Mouse (Mus musculus) spleen, adult 2 months (tissue): ENCODE measurements around the gene Hddc3. TPM values are rescaled to one million over a fixed set of nuclear protein-coding genes. Genes with fewer than 3 reads are reported as not detected.

ENCODE experiments used
- DNase-seq, 2 experiments: peaks; one replicate each; pipeline versions ENCODE4 v3.0.0 to v3.0.0-alpha.2; 2012 to 2021; ENCODE audit warnings: low spot score in 2 of 2, low read depth in 1 of 2
- H3K27ac ChIP-seq: fragments of 200-500 bp; 2 replicates; pipeline ENCODE4 v1.5.1; 2012; ENCODE audit warnings: low read length, inconsistent platforms; ENCODE audit not compliant: insufficient read depth
- H3K27me3 ChIP-seq: fragments of 200-500 bp; 2 replicates; pipeline ENCODE4 v1.6.1; 2012; ENCODE audit warnings: mild to moderate bottlenecking, moderate library complexity, low read length, inconsistent platforms; ENCODE audit not compliant: control insufficient read depth, insufficient read depth
- H3K36me3 ChIP-seq: fragments of 200-500 bp; 2 replicates; pipeline ENCODE4 v1.6.1; 2012; ENCODE audit warnings: mild to moderate bottlenecking, low read length, inconsistent platforms; ENCODE audit not compliant: control insufficient read depth, insufficient read depth
- H3K4me1 ChIP-seq: fragments of 200-500 bp; 2 replicates; pipeline ENCODE4 v1.6.1; 2011; ENCODE audit warnings: inconsistent platforms; ENCODE audit not compliant: control insufficient read depth, insufficient read depth, insufficient read length
- H3K4me3 ChIP-seq: fragments of 200-500 bp; 2 replicates; pipeline ENCODE4 v1.5.1; 2011; ENCODE audit warnings: mild to moderate bottlenecking, inconsistent platforms; ENCODE audit not compliant: insufficient read depth, insufficient read length; ENCODE audit errors: extremely low read depth
- CTCF ChIP-seq: fragments of 200-500 bp; IDR thresholded peaks from 2 replicates; pipeline ENCODE4 v1.5.1; 2011; ENCODE audit warnings: mild to moderate bottlenecking, inconsistent platforms; ENCODE audit not compliant: insufficient read depth, insufficient read length, insufficient replicate concordance; ENCODE audit errors: extremely low read depth
- POLR2A ChIP-seq: fragments of 200-500 bp; IDR thresholded peaks from 2 replicates; pipeline ENCODE4 v1.6.1; 2011; ENCODE audit warnings: low read depth, low read length, inconsistent platforms
- WGBS: fragments of 180-500 bp; shearing (Covaris S2); methylation state at CpG from one replicate; pipeline ENCODE4 v1.1.7; 2018; 5-methylcytosine and 5-hydroxymethylcytosine counted together
- polyA plus RNA-seq: library from polyadenylated mRNA; depleted of rRNA; stranded (reverse); fragments of >200 nt; gene quantifications from 2 replicates; pipeline ENCODE4 v1.2.3, GENCODE M21; 2012

The Hddc3 gene
- polyA plus RNA-seq, 1 experiment, result 17.8 TPM

GRCm38 (mm10) chr7:80299568-80299967 is 43.3 kb upstream of the Hddc3 start:
- Histone ChIP-seq H3K27me3 (no peaks in the 10 kb centered on the region), H3K4me1 (no peaks in the 10 kb centered on the region), H3K4me3 (no peak overlapping the region), H3K27ac (no peak overlapping the region), H3K36me3 (no peaks in the 10 kb centered on the region)
- WGBS, result 62% methylated on average over 3 of the region's 3 CpGs
- DNase-seq, result no peak
- no peak for TF ChIP-seq POLR2A

GRCm38 (mm10) chr7:80301522-80301921 is 41.4 kb upstream of the Hddc3 start:
- DNase-seq, result no peak
- Histone ChIP-seq H3K27ac (no peak overlapping the region), H3K4me1 (no peaks in the 10 kb centered on the region), H3K36me3 (peaks cover 2% of the 10 kb centered on the region), H3K27me3 (no peaks in the 10 kb centered on the region), H3K4me3 (no peak overlapping the region)
- WGBS, result 94% methylated on average over 2 of the region's 2 CpGs
- TF ChIP-seq POLR2A (no peak), CTCF (no peak)

GRCm38 (mm10) chr7:80307766-80308165 is 35.1 kb upstream of the Hddc3 start:
- 82% methylated on average over 3 of the region's 3 CpGs for WGBS

GRCm38 (mm10) chr7:80310771-80311170 is 32.1 kb upstream of the Hddc3 start:
- no peaks in the 10 kb centered on the region for H3K4me1 ChIP-seq
- WGBS, result 94% methylated on average over 7 of the region's 7 CpGs
- no peaks in the 10 kb centered on the region for H3K27me3 ChIP-seq
- TF ChIP-seq CTCF (no peak), POLR2A (no peak)
- peaks cover 5% of the 10 kb centered on the region for H3K36me3 ChIP-seq
- no peak overlapping the region for H3K4me3 ChIP-seq
- H3K27ac ChIP-seq, result no peak overlapping the region
- no peak for DNase-seq

More at GRCm38 (mm10) chr7:80307766-80308165, 35.1 kb upstream of the Hddc3 start:
- Histone ChIP-seq H3K27ac (no peak overlapping the region), H3K27me3 (no peaks in the 10 kb centered on the region), H3K4me1 (no peaks in the 10 kb centered on the region), H3K4me3 (no peak overlapping the region), H3K36me3 (peaks cover 4% of the 10 kb centered on the region)
- TF ChIP-seq CTCF, result no peak
- TF ChIP-seq POLR2A, result no peak
- DNase-seq, result no peak

- WGBS, result 84% methylated on average over 2 of the region's 2 CpGs
- no peaks in the 10 kb centered on the region for H3K27me3 ChIP-seq
- TF ChIP-seq POLR2A (no peak), CTCF (no peak)
- H3K4me3 ChIP-seq, result no peak overlapping the region
- H3K27ac ChIP-seq, result no peak overlapping the region
- DNase-seq, result no peak
- H3K4me1 ChIP-seq, result no peaks in the 10 kb centered on the region
- peaks cover 7% of the 10 kb centered on the region for H3K36me3 ChIP-seq
These were observed 27.2 kb upstream of the Hddc3 start for GRCm38 (mm10) chr7:80315733-80316132.

- Histone ChIP-seq H3K27ac (no peak overlapping the region), H3K4me3 (no peak overlapping the region), H3K36me3 (peaks cover 7% of the 10 kb centered on the region), H3K4me1 (no peaks in the 10 kb centered on the region), H3K27me3 (no peaks in the 10 kb centered on the region)
- TF ChIP-seq POLR2A (no peak), CTCF (no peak)
- 82% methylated on average over 1 of the region's 1 CpGs for whole genome bisulfite sequencing
- DNase-seq, result no peak
These were observed 25.3 kb upstream of the Hddc3 start for GRCm38 (mm10) chr7:80317439-80318115.

GRCm38 (mm10) chr7:80318670-80319069 is 24.2 kb upstream of the Hddc3 start:
- no peak for DNase-seq
- H3K27me3 ChIP-seq, result no peaks in the 10 kb centered on the region
- H3K27ac ChIP-seq, result no peak overlapping the region
- H3K4me1 ChIP-seq, result no peaks in the 10 kb centered on the region
- 94% methylated on average over 4 of the region's 4 CpGs for WGBS
- H3K4me3 ChIP-seq, result no peak overlapping the region
- peaks cover 7% of the 10 kb centered on the region for H3K36me3 ChIP-seq
- TF ChIP-seq POLR2A (no peak), CTCF (no peak)
